Mouse (Mus musculus) monocyte, adult 2 months (primary cell): Measurements from ENCODE around the gene Zpr1.

Experiments
- DNase-seq, 2 experiments: peaks; one replicate each; pipeline ENCODE4 v3.0.0; 2022; ENCODE audit warnings: low spot score in 2 of 2, low read depth in 1 of 2

The Zpr1 gene

DNA sequence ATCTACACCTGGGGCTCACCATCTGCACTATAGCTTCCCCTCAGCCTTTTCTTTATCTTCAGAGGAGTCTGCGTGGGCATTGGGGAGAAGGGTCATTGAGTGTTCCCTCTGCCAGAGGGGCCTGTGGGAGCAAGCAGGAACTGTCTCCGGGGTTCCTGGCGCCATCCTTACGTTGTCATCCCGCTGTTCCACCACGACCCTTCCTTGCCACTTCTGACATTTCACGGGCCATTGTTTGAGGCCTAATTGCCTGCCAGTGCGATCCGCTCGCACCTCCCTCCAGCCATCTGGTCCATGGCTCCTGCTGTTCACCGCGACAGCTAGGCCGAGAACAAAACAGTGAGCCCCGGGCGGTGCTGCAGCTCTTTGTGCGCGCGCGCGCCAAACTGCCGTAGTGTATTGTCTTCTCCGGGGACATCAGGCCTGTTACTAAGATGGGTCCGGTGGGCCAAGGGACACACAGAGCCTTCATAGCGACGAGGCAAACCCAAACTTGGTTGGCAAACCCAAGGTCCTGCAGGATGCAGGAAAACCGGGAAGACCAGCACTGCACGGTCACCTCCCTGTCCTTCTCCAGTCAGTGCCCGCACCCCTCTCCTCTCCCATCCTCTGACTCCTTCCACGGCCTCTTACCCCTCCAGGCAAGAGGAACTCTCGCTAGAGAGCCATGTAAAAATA, 55.8 kb downstream of the Zpr1 start:
- no peak for DNase-seq

DNA sequence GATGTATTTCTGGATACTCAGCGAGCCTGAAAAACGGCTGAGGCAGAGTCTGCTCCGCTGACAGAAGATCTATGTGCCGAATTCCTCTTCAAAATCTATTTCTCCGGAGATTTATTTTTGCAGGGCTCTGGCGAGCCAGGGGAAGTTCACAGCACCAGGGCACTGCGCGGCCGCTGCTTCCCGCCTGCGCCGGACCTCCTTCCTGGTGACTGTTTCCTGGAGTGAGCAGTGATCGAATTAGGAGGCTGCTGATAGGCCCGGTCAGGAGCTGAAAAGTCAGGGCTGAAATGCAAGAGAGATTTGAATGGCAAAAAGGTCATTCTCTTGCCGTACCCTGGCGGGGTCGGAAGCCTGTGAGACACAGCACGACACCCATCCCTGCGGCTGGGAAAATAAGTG, 56.4 kb downstream of the Zpr1 start:
- no peak for DNase-seq

DNA sequence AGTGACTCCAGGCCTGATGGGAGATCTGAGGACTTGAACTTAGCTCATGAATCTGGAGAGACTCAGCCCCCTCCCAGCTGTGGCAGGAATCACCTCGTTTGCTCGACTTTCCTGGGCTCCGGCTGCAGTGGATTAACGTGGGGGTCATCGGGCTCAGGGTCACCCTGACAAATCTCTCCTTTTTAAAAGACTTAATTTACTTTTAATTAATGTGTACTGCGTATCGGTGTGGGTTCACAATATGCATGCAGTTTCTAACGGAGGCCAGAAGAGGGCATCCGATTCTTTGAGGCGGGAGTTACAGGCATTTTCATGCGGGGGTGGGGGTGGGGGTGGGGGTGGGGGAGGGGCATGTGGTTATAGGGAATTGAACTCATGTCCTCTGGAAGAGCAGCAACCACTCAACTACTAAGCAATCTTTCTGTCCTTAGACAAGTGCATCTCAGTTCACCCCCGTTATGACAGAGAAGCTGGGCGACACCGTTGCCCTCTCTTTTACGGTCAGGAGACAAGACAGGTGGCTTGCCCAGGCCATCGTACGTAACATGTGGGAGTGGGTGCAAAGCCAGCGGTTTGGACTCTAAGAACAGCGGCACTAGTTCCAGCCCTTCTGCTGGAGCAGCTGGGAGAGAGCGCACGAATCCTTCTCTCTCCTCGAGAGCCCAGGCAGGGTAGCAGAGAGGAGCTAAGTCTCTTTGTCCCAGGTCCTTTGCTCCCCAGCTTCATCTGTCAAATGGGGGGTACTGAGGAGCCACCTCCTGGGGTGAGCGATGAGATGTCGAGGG, 57.1 kb downstream of the Zpr1 start:
- no peak for DNase-seq

DNA sequence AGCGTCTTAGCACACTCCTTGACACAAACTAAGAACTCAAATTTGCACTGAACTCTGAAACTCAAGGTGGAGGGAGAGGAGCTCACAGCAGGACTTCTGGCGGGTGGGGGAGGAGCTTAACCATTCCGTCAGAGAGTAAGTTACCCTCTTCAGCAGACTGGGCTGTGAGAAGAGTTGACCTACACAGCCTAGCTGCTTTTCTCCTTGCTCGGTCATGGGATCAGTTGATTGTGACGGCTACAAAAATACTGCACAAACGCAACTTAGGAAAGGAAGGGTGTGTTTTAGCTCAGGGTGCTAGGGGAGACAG, 57.7 kb downstream of the Zpr1 start:
- no peak for DNase-seq

DNA sequence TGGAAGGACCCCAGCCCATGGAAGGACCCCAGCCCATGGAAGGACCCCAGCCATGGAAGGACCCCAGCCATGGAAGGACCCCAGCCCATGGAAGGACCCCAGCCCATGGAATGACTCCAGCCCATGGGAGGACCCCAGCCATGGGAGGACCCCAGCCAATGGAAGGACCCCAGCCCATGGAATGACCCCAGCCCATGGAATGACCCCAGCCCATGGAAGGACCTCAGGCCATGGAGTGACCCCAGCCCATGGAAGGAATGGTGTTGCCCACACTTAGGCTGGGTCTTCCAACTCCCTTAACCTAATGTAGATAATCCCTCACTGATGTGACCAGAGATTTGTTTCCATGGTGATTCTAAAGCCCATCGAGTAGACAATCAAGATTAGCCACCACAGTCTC, 58.4 kb downstream of the Zpr1 start:
- no peak for DNase-seq
